Mouse (Mus musculus) gastrocnemius, postnatal 10 days (tissue): Measurements from ENCODE around the gene Pola2. TPM values are rescaled to one million over a fixed set of nuclear protein-coding genes. Genes with fewer than 3 reads are reported as not detected.

Source experiments
- DNase-seq: peaks from one replicate; pipeline ENCODE4 v3.0.0; 2021; ENCODE audit warnings: mixed read lengths
- total RNA-seq, 2 experiments: library from RNA; stranded (reverse); gene quantifications; 2 replicates each; pipeline ENCODE4 v1.2.3; 2021

The Pola2 gene
- total RNA-seq, 2 experiments from 2014 or later, result 13.7 to 18.7 TPM

GRCm38 (mm10) chr19:5894002-5894678 lies 69.9 kb downstream of the Pola2 start, which contains the start of gene Tigd3:
Tigd3 (minus strand) TSS chr19:5894149.
- DNase-seq, result peak; percentile 92

DNA sequence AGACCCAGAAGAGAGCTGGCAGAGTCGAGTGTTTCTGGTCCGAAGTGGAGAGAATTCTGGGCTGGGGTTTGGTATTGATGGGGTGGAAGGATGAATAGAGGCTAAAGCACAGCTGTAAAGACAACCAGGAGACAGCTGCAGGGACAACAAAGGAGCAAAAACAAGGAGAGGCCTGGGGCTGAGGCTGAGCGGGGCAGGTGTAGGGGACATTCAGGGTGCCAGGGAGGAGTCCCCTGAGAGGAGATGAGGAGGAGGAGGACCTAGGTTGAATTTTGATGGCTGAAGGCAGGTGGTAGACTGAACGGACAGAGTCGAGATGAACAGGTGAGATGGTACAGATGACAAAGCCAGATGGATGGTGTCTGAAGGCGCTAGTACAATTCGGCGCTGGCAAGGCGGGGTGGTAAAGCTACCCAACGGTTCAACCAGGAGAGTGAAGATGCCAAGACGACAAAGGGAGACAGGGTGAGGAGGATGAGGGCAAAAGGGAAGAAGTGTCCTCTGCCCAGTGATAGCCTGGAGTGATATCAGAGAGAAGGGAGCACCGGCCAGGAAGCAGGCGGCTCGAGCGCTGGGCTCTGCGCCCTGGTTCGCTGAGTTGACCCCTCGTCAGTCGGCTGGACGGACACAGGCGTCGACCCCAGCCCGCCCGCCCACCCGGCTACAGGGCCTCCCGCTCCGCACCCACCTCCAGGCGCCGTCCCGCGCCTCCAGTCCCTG lies 70.6 kb downstream of the Pola2 start:
- DNase-seq, result no peak

DNA sequence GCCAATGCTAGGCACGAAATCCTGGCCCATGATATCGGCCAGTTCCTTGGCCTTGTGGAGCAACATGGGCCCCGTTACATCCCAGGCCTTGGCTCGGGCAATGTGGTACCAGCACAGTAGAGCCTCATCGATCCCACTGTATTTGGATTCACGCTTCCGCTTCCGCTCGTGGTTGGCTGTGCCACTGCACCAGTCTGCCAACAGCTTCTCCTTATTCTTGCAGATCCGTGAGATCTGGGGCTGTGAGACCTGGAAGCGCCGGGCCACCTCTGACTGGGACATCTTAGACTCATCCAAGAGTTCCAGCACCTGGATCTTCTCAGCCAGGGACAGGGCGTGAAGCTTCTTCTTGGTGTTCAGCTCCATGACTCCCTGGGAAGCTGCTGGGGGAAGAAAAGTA lies 71.3 kb downstream of the Pola2 start:
- no peak for DNase-seq

- DNase-seq, result no peak
Observed at GRCm38 (mm10) chr19:5892262-5892661, 71.7 kb downstream of the Pola2 start.

GRCm38 (mm10) chr19:5891521-5892258 lies 72.3 kb downstream of the Pola2 start:
- DNase-seq, result no peak

Other genes starting within 250 kb of the Pola2 start
- 100 to 1,000 TPM; 280 to 285 TPM for gene Ehbp1l1, start 237.9 kb downstream of the Pola2 start, total RNA-seq
- 10 to 100 TPM; 43.1 to 44.9 TPM for gene Fam89b, start 234.5 kb downstream of the Pola2 start, total RNA-seq
- 100 to 1,000 TPM in 1 of 2 experiments, 10 to 100 TPM in 1; 88.0 to 113 TPM for gene Ltbp3, start 223.3 kb downstream of the Pola2 start, total RNA-seq
- gene Scyl1, start 192.8 kb downstream of the Pola2 start, total RNA-seq, result 10 to 100 TPM; 56.0 to 59.6 TPM
- 10 to 100 TPM in 1 of 2 experiments, 1 to 10 TPM in 1; 7.4 to 10.3 TPM for gene Frmd8, start 88.9 kb downstream of the Pola2 start, total RNA-seq
- 1 to 10 TPM; 2.6 to 3.5 TPM for gene Slc25a45, start 86.4 kb downstream of the Pola2 start, total RNA-seq
- under 1 TPM; 0.82 to 0.95 TPM for gene Tigd3, start 70.1 kb downstream of the Pola2 start, total RNA-seq
- 10 to 100 TPM; 86.8 to 90.9 TPM for gene Dpf2, start 51.2 kb downstream of the Pola2 start, total RNA-seq
- 10 to 100 TPM; 16.6 to 20.9 TPM for gene Cdc42ep2, start 39.4 kb downstream of the Pola2 start, total RNA-seq
- not detected for gene Slc22a20, start 21.9 kb upstream of the Pola2 start, total RNA-seq
- 10 to 100 TPM; 78.1 to 83.8 TPM for gene Capn1, start 51.7 kb upstream of the Pola2 start, total RNA-seq
- 10 to 100 TPM; 18.4 to 22.1 TPM for gene Syvn1, start 82.4 kb upstream of the Pola2 start, total RNA-seq
- gene Mrpl49, start 93.6 kb upstream of the Pola2 start, total RNA-seq, result 10 to 100 TPM; 34.1 to 36.3 TPM
- 100 to 1,000 TPM; 669 to 708 TPM for gene Fau, start 93.6 kb upstream of the Pola2 start, total RNA-seq
- gene Znhit2, start 97.0 kb upstream of the Pola2 start, total RNA-seq, result 10 to 100 TPM; 10.6 to 11.0 TPM
- gene Tm7sf2, start 104.2 kb upstream of the Pola2 start, total RNA-seq, result 1 to 10 TPM; 4.7 to 5.8 TPM
- 10 to 100 TPM; 23.1 to 29.4 TPM for gene Vps51, start 113.0 kb upstream of the Pola2 start, total RNA-seq
- gene Tmem262, start 115.8 kb upstream of the Pola2 start, total RNA-seq, result not detected
- not detected for gene Gm28374, start 118.1 kb upstream of the Pola2 start, total RNA-seq
- 10 to 100 TPM; 18.5 to 20.1 TPM for gene Zfpl1, start 120.8 kb upstream of the Pola2 start, total RNA-seq
- gene Cdca5, start 120.8 kb upstream of the Pola2 start, total RNA-seq, result 1 to 10 TPM; 3.5 to 4.1 TPM
- under 1 TPM in 1 of 2 experiments, not detected in 1; 0.59 TPM for gene AC131692.1, start 130.2 kb upstream of the Pola2 start, total RNA-seq
- gene Naaladl1, start 141.6 kb upstream of the Pola2 start, total RNA-seq, result under 1 TPM in 1 of 2 experiments, not detected in 1; 0.09 TPM
- gene Sac3d1, start 154.4 kb upstream of the Pola2 start, total RNA-seq, result 10 to 100 TPM; 12.4 to 13.9 TPM
- gene Snx15, start 164.1 kb upstream of the Pola2 start, total RNA-seq, result 10 to 100 TPM; 12.0 to 14.6 TPM
- gene Batf2, start 176.8 kb upstream of the Pola2 start, total RNA-seq, result under 1 TPM; 0.23 to 0.41 TPM
- gene Arl2, start 177.3 kb upstream of the Pola2 start, total RNA-seq, result 10 to 100 TPM; 56.4 to 65.4 TPM
- not detected for gene Majin, start 220.2 kb upstream of the Pola2 start, total RNA-seq